Mouse (Mus musculus) lung, adult 18-20 months (tissue): ENCODE results near the gene Mapkapk2.

Experiments used
- DNase-seq, 2 experiments: peaks; one replicate each; pipeline ENCODE4 v3.0.0; 2022; ENCODE audit warnings: mixed read lengths in 2 of 2

The Mapkapk2 gene

DNA sequence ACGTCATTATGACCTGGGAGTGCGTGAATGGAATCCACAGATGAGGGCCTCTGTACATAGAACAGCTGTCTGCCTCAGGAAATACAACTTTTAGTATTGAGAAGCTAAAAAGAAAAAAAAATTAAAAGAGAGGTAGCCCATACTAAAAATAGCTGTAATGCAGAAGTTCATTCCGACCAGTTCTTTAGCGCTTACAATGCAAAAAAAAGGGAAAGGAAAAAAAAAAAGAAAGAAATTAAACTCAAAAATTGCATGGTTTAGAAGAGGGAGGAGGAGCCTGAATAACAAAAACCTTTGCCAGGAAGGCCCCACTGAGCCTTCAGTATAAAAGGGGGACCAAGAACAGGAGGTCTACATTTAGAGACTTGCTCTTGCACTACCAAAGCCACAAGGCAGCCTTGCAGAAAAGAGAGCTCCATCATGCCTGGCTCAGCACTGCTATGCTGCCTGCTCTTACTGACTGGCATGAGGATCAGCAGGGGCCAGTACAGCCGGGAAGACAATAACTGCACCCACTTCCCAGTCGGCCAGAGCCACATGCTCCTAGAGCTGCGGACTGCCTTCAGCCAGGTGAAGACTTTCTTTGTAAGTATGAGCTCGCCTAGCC is 78.0 kb downstream of the Mapkapk2 start, which contains the start of gene Il10:
Gene Il10 (plus strand): TSS at position 354 of the 607 bp plus-strand sequence.
- DNase-seq = no peak

DNA sequence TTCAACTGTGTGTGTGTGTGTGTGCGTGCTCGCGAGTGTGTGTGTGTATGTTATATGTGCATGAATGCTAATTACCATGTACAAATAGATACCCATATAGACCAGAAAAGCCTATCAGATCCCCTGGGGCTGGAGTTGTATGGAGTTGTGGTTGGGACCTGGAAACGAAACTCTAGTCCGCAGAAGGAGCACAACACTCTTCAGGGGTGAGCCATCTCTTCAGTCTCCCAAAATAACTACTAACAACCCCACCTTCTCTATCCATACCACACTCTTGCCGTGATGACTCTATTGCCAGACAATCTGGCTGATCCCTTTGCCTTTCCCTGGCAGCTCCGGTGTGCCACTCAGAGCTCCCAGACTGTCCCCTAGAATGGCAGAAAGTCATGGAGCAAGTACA is 81.7 kb downstream of the Mapkapk2 start:
- DNase-seq = no peak

DNA sequence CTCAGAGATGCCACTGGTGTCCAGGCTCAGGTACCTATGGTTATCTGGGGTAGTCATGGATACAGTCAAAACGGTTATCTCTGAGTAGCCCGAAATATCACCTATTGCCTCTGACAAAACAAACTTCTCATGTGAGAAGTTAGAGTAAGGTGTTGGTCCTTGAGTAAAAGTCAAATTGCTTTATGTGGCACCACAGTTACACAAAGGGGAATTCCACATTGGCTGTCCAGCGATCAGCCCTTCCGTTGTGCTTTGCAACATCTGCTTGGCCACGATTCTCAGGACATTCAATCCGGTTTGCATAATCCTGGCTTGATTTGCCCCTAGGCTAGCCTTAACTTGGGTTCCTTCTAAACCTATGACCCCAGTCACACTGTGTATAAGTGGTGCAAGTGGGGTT is 82.3 kb downstream of the Mapkapk2 start:
- DNase-seq = no peak

DNA sequence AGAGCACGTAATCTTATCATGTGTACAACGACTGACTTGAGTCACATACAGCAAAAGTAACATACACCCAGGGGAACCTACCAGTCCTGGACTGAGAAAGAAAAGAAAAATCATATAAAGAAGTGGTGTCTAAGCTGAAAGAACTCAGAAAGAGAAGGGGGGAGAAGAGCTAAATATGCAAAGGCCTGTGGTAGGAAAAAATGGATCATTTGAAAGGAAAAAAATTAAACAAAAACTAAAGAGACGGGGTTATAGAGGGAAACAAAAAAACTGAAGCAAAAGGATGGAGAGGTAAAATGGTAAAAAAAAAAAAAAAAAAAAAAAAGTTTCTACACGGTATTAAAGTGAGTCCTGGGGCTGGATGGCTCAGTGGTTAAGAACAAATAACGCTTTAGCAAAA is 83.7 kb downstream of the Mapkapk2 start:
- DNase-seq = no peak

DNA sequence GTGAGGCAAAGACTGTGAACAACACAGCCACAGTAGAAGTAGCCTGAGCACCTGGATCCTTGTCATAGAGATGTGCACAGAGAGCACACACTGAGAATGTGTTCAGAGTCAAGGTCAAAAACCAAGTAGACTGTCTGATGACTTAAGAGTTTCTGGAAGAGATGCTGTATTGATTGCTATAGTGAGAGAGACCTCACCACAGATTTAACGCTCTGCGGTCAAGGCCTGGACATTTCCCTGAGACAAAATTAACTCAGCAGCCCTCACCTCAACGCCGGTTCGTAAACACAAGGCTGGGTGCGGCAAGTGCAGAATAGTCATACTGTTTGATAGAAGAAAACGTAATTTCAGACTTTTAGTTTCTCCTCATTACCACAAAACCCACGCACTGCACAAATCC is 85.1 kb downstream of the Mapkapk2 start:
- no peak for DNase-seq

DNA sequence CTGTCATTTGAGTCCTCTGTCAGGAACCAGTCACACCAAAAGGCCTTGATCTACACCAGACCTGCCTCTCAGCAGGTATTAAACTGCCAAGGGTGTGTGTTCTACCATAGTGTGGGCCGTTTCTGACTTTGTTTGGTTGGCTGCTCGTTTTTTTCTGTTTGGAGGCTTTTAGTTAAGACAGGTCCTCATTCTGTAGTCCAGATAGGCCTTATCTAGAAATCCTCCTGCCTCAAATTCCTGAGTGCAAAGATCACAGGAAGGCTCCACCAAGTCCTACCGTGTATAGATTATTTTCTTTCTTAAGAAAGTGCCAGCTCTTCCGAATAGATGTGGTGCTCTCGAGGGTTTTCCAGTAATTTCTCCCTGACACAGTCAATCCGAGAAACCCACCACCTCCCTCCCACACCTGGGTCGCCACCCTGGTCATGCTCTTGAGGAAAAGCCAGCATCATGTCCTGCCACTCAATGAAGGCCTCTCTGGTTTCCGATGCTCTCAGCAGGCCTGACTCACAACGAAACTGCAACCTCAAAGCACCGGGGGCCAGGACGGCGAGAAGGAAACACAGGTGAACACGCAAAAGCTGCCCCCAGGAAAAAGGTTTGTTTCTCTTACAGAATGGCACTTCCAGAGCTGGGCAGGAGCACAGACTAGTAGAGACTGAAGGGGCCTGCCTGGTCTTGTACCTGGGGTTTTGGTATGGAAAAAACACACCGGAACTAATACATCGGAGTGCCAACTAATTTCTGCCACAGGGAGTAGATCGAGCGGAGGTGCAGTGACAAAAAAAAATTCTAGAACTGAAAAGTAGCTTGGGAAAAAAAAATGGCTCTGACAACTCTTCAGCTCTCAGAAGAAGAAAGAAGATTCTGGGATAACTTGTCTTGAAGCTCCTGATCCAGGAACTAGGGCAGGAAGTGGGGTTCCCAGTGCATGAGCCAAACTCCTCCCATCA is 87.1 kb downstream of the Mapkapk2 start:
- DNase-seq = no peak

DNA sequence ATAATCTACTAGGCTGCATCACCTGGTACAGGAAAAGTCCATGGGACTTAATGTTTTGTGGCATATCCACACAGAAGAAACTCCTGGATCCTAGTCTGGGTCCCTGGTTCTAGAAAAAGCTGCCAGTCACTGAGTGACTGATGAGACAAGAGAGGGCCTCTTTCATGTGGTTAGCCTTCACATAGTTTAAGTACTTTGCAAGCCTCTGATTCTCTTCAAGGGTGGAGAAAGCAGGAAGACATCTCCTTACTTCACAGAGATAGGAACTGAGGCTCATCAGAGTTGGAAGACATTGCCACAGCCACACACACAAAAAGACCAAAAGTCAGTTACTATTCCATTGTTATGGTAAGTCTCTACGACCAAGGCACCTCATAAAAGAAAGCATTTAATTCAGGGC is 91.6 kb downstream of the Mapkapk2 start:
- no peak for DNase-seq
